Mouse (Mus musculus) layer of hippocampus, adult 9-11 months (tissue): ENCODE data around the gene Trim67.

Experiments used
- DNase-seq: peaks from one replicate; pipeline ENCODE4 v3.0.0; 2022

Trim67 gene

DNA sequence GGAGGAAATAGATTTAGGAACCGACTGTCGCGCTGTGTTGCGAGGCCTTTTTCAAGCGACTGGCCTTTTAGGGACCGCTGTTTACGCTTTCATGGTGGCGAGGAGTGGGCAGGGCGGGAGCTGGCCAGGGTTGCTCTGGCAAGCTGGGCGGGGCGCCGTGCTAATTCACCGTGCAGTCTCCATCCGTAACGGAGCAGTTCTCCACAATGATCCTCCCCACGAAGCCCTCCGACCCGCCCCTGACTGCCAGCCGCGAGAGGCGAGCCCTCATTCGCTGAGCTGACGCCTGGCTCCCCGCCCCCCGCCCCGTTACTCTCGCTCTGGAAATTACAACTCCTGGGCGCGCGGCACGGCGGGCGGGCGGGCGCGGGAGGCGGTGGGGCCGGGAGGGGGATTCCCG is at the start of gene Trim67:
TSS of gene Trim67 (plus strand) at position 385 of the 400 bp plus-strand sequence.
- DNase-seq = peak; percentile 53

GRCm38 (mm10) chr8:124746661-124747060 is 46.2 kb upstream of the Trim67 start:
- DNase-seq = no peak

DNA sequence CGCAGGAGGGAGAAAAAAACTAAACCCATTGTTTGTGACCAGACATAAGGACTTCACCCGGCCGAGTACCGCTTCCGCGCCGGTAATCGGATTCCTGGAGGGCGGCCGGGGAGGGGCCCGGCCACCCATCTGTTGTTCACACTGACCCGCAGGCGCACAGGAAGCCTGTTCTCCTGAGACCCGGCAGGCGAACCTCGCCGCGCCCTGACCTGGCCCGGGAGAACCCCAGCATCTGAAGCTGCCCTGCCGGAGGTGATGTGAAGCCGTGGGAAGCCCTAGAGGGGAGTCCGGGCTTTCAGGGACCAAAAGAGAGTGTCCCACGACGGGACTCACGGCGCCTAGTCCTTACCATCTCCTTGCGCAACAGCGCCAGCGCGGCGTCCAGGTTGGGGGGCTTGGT is 41.7 kb upstream of the Trim67 start:
- DNase-seq = no peak

- DNase-seq = no peak
Measured at GRCm38 (mm10) chr8:124751709-124752173, 41.2 kb upstream of the Trim67 start, which contains the start of gene Fam89a. Gene Fam89a, minus strand, starts transcription at chr8:124751832.

- no peak for DNase-seq
Measured at GRCm38 (mm10) chr8:124752325-124752862, 40.5 kb upstream of the Trim67 start.

DNA sequence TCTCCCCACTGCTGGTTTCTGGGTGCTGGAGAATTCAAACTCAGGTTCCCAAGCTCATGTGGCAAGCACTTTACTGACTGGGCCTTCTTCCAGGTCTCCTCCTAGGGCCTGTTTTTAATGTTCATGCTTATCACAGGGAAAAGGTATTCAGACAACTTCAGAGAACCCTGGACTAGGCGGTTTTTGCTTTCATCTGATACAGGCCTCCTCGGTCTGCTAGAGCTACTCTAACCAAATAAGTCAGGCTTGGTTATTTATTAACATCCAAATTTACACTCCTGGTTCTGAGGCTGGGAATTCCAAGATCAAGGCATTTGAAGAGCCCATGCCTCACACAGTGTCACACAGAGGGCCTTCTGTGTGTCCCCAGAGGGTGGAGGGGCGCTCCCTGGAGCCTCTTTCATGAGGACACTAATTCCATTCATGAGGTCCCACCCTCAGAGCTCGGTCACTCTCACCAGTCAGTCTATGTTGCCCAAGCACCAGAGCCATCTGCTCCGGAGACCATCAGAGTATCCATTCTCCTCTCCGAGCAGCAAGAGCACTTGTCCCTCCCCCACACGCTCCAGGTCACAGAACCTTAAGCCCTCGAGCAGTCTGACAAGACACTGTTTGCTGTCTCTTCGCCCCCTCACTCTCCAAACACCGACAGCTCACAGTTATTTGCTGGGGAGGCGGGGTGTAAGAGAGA is 38.6 kb upstream of the Trim67 start:
- DNase-seq = peak; percentile 67

GRCm38 (mm10) chr8:124754792-124755190 is 38.1 kb upstream of the Trim67 start:
- no peak for DNase-seq

DNA sequence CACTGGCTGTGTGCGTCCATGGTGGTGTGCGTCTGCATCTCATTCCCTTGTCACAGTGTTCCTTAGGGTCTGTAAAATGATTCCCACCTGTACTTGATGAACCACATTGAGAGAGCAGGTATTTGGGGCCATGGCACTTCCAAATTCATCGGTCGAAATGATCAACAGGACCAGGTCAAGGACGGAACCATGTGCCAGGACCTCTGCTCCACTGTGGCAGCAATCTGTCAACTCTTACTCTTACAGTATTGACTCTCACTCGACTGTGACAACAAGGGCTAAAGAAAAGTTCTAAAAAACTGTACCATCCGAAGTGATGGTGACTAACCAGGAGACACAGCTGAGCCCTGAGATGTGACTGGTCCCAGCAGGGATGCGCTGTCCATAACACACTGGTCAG is 37.4 kb upstream of the Trim67 start:
- DNase-seq = no peak

DNA sequence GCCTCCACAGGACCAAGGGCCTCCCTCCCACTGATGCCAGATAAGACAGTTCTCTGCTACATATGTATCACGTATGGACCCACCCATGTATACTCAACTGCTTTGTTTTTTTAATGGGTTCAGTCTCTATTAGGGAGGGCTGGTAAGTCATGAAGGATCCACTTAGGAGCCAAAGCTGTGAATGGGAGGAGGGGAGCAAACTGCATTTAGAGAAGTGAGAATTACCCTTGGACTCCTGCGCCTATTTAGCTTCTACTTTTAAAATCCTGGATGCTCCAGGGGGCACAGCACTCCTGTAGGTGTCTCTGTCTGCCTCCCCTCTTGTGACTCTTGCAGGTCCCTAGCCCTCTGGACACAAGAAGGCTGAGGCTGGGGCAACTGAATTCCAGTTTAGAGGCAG is 36.7 kb upstream of the Trim67 start:
- DNase-seq = no peak

GRCm38 (mm10) chr8:124756601-124757000 is 36.3 kb upstream of the Trim67 start:
- no peak for DNase-seq

DNA sequence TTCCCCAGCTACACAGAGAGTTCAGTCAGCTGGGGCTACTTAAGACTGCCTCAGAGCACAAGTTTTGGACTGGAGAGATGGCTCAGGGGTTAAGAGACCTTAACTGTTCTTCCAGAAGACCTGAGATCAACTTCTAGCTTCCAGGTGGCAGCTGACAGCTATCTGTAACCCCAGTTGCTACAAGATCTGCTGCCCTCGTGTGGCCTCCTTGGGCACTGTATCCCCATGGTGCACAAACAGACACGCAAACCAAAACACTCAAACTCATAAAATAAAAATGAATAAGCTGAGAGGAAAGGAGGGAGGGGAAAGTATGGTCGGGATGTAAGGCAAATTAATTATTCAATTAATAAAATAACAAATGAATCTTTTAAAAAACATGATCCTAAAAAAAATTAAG is 34.3 kb upstream of the Trim67 start:
- DNase-seq = no peak

GRCm38 (mm10) chr8:124763061-124763460 is 29.8 kb upstream of the Trim67 start:
- no peak for DNase-seq

GRCm38 (mm10) chr8:124772389-124772788 is 20.5 kb upstream of the Trim67 start:
- DNase-seq = peak; percentile 48

DNA sequence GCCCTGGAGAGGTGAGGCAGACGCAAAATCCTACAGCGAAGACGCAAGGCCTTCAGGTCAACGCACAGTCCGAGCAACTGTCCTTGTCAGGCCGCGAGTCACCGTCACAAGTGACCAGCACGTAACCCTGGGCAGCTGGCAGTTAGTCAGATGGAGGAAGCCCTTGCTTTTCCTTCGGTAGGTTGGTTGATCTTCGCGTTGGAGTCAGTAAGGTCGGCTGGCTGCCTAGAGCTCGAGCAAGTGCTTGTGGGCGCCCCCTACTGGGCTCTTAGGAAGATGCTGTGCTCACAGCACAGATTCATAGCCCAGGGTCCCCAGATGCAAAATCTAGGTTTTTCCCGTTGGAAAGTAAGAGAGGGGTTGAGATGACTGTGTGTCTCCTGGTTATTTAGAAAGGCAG is 17.2 kb upstream of the Trim67 start:
- DNase-seq = peak; percentile 77

DNA sequence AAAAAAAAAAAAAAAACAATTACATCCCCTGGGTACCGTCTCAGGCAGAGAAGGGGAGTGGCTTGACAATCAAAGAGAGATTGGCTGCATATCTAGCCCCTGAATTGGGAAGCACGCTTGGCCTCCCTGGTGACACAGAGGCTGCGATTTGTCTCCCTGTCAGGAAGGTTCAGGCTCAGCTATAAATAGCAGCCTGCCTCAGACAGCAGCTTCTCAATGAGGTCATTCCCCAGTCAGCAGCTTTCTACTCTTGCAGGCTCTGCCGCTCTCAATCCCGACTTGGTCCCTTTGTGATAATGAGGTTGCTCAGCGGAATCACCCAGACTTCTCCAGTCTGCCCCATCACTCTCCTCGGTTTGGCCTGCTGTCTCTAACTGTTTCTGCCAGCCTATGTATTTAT is 12.7 kb upstream of the Trim67 start:
- DNase-seq = peak; percentile 63

DNA sequence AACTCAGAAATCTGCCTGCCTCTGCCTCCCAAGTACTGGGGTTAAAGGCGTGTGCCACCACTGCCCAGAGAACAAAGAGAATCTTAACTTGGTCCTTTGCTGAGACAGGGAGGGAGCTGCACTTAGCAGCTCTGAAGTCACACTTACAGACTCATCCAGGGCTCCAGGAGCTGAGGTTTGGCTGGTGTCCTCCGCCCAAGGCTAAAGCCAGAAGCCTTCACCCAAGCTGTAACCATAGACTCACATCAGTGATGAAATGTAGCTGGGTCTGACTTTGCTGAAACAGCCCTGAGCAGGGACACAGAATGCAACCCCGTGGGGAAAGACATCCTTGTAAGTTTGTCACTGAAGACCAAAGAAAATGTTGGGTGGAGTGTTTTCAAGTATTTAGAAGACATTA is 10.5 kb upstream of the Trim67 start:
- no peak for DNase-seq

GRCm38 (mm10) chr8:124783228-124783627 is 9.7 kb upstream of the Trim67 start:
- DNase-seq = no peak

DNA sequence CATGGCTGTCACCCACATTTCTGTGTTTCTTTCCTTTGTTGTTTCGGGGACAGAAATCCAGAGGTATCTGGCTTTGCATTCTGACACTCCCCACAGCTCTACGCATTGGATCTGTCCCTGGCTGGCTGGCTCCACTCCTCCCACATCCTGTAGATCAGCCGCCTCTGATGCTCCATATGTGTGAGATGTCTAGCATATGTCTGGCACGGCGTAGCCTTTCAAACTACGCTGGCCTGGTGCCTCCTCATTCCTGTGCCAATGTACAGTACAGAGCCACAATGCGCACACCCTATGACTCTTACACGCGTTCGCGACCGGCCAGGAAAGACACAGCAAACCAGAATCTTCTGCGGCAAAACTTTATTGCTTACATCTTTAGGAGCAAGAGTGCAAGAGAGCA is 8.3 kb upstream of the Trim67 start:
- peak; percentile 62 for DNase-seq

- no peak for DNase-seq
Measured at GRCm38 (mm10) chr8:124790676-124791075, 2.2 kb upstream of the Trim67 start.

DNA sequence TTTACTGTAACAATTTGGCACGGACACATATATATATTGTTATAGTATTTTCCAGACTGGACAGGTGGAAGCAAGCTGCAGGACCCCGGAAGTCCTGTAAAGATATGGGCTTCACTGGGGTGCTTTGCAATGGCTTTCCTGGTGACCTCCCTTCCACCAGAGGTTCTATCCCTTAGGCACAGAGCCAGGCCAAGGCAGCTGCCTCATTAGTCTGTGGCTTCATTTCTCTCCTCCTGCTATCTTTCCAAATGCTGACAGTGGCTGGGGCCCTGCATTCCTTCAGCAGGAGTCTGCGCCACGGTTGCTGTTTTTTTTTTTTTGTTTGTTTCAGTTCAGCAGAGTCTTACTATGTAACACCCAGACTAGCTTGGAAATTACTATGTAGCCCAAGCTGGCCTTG is 1.1 kb upstream of the Trim67 start:
- DNase-seq = no peak

DNA sequence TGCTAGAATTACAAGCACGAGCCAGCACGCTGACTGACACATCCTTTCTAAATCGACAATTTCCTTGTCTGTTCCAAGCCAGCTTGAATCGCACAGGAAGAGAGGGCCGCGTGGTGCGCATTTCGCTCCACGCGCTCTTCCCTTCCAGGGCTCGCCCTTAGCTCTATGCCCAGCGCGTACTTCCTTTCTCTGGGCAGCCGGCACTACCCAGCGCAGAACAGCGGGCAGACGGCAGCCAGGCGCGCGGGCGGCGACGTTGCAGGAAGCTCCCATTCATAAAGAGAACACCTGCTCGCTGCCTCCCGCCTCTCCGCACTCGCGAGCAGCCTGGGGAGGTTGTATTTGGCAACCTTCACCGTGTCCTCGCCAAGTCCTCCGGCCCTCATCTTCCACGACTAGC is 706 bp upstream of the Trim67 start:
- peak; percentile 48 for DNase-seq

GRCm38 (mm10) chr8:124793172-124793651 is 320 bp downstream of the Trim67 start:
- DNase-seq = peak; percentile 48

DNA sequence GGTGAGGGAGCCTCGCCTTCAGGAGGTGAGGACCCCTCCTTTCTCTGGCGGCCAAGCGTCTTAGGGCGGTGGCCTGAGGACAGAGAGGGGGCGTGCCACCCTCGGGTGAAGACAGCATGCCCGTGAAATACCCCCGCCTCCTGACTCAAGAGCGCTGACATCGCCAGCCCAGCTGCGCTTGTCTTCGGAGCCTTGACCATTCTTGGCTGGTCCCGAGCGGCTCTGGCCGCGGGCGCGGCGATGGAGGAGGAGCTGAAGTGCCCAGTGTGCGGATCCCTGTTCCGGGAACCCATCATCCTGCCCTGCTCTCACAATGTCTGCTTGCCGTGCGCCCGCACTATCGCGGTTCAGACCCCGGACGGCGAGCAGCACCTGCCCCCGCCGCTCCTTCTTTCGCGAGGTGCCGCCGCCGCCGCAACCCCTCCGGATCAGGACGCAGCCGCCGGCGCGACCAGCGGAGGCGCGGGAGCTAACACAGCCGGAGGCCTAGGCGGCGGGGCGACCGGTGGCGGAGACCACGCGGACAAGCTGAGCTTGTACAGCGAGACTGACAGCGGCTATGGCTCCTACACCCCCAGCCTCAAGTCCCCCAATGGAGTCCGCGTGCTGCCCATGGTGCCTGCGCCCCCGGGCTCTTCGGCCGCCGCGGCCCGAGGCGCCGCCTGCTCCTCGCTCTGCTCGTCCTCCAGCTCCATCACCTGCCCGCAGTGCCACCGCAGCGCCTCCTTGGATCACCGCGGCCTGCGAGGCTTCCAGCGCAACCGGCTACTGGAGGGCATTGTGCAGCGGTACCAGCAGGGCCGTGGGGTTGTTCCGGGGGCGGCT is 981 bp downstream of the Trim67 start:
- DNase-seq = no peak

DNA sequence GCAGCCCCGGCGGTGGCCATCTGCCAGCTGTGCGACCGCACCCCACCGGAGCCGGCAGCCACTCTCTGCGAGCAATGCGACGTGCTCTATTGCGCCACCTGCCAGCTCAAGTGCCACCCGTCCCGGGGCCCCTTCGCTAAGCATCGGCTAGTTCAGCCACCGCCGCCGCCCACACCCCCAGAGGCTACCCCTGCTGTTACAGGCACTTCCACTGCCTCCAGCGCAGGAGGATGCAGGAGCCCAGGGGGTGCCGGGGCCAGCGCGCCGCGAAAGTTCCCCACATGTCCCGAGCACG is 1.5 kb downstream of the Trim67 start:
- peak; percentile 55 for DNase-seq
